Mouse (Mus musculus): ENCODE measurements around the gene Mmrn2. TPM values are rescaled to one million over a fixed set of nuclear protein-coding genes. Genes with fewer than 3 reads are reported as not detected.

Mmrn2 gene
- total and polyA plus RNA-seq, 3 experiments: 0.03 to 0.08 TPM; not detected in 1

GRCm38 (mm10) chr14:34393295-34393694 is 18.0 kb downstream of the Mmrn2 start:
- H3K79me2 ChIP-seq (ENCODE audit: control insufficient read depth, insufficient read depth, low read length, poor library complexity): no peaks in the 10 kb centered on the region
- no peaks in the 10 kb centered on the region for H3K9me3 ChIP-seq (replicated peaks; ENCODE audit: insufficient read depth, low read length)
- no peak for TF ChIP-seq POLR2AphosphoS2 (IDR thresholded peaks at IDR 0.05; ENCODE audit: low read length)
- no peak for TF ChIP-seq NELFE (IDR thresholded peaks at IDR 0.05; ENCODE audit: low read depth, low read length)
- no peak for TF ChIP-seq MAX (IDR thresholded peaks at IDR 0.05; ENCODE audit: low read length)
- no peak for TF ChIP-seq EP300 (IDR thresholded peaks at IDR 0.05; ENCODE audit: low read depth in 1 of 2, low read length in 2 of 2)
- no peak for TF ChIP-seq UBTF (IDR thresholded peaks at IDR 0.05; ENCODE audit: borderline replicate concordance, insufficient read depth, low read depth, low read length)
- no peak for TF ChIP-seq HCFC1 (IDR thresholded peaks at IDR 0.05; ENCODE audit: low read depth, low read length)
- TF ChIP-seq ZNF384 (IDR thresholded peaks at IDR 0.05; ENCODE audit: low read depth, low read length): no peak
- TF ChIP-seq KAT2A (conservative IDR thresholded peaks at IDR 0.05; ENCODE audit: low read depth, low read length): no peak
- no peak for TF ChIP-seq CHD1 (IDR thresholded peaks at IDR 0.05; ENCODE audit: low read depth, low read length)
- TF ChIP-seq MEF2A (IDR thresholded peaks at IDR 0.05; ENCODE audit: extremely low read depth, insufficient replicate concordance, low read depth, low read length, poor library complexity, severe bottlenecking): no peak
- no peak for TF ChIP-seq POLR2A (IDR thresholded peaks at IDR 0.05; ENCODE audit: control insufficient read depth in 1 of 2, insufficient read depth in 1 of 2, low read depth in 1 of 2, low read length in 2 of 2, poor library complexity in 1 of 2)
- no peak for TF ChIP-seq POLR2AphosphoS5 (IDR thresholded peaks at IDR 0.05; ENCODE audit: borderline replicate concordance, low read depth, low read length)
- no peak for TF ChIP-seq MXI1 (IDR thresholded peaks at IDR 0.05; ENCODE audit: low read depth, low read length)
- TF ChIP-seq NRF1 (IDR thresholded peaks at IDR 0.05; ENCODE audit: insufficient read depth, low read depth, low read length, poor library complexity, severe bottlenecking): no peak
- no peak for TF ChIP-seq E2F4 (IDR thresholded peaks at IDR 0.05; ENCODE audit: borderline replicate concordance, low read depth, low read length)
- no peak for TF ChIP-seq BHLHE40 (IDR thresholded peaks at IDR 0.05; ENCODE audit: borderline replicate concordance, low read depth, low read length)
- no peak for TF ChIP-seq SMC3 (IDR thresholded peaks at IDR 0.05; ENCODE audit: low read depth, low read length)
- no peak for TF ChIP-seq MAFK (IDR thresholded peaks at IDR 0.05; ENCODE audit: borderline replicate concordance, low read depth, low read length)
- no peak for TF ChIP-seq GABPA (IDR thresholded peaks at IDR 0.05; ENCODE audit: low read depth, low read length)
- TF ChIP-seq ELF1 (IDR thresholded peaks at IDR 0.05; ENCODE audit: low read depth, low read length): no peak
- no peaks in the 10 kb centered on the region for H3K4me1 ChIP-seq (ENCODE audit: control insufficient read depth in 1 of 2, insufficient read depth in 2 of 2, low read length in 2 of 2)
- H3K36me3 ChIP-seq (ENCODE audit: control insufficient read depth in 1 of 2, insufficient read depth in 2 of 2, low read length in 2 of 2): no peaks in the 10 kb centered on the region
- DNase-seq (ENCODE audit: low read depth, low spot score): no peak
- no peak overlapping the region for H3K9ac ChIP-seq (ENCODE audit: control insufficient read depth, low read depth, low read length, poor library complexity, severe bottlenecking)
- no peak overlapping the region for H3K27ac ChIP-seq (ENCODE audit: control insufficient read depth, low read depth, low read length)
- H3K4me3 ChIP-seq (ENCODE audit: control insufficient read depth in 1 of 2, insufficient read depth in 1 of 2, low read depth in 2 of 2, low read length in 2 of 2): no peak overlapping the region
- H3K27me3 ChIP-seq (ENCODE audit: control insufficient read depth in 1 of 2, insufficient read depth in 2 of 2, low read length in 2 of 2): no peaks in the 10 kb centered on the region

GRCm38 (mm10) chr14:34397871-34398270 is 22.6 kb downstream of the Mmrn2 start:
- no peak for DNase-seq (ENCODE audit: low read depth, low spot score)
- H3K4me1 ChIP-seq (ENCODE audit: control insufficient read depth in 1 of 2, insufficient read depth in 2 of 2, low read length in 2 of 2): no peaks in the 10 kb centered on the region
- no peaks in the 10 kb centered on the region for H3K36me3 ChIP-seq (ENCODE audit: control insufficient read depth in 1 of 2, insufficient read depth in 2 of 2, low read length in 2 of 2)
- no peak overlapping the region for H3K4me3 ChIP-seq (ENCODE audit: control insufficient read depth in 1 of 2, insufficient read depth in 1 of 2, low read depth in 2 of 2, low read length in 2 of 2)
- no peaks in the 10 kb centered on the region for H3K79me2 ChIP-seq (ENCODE audit: control insufficient read depth, insufficient read depth, low read length, poor library complexity)
- H3K27ac ChIP-seq (ENCODE audit: control insufficient read depth, low read depth, low read length): no peak overlapping the region
- TF ChIP-seq TAL1 (IDR thresholded peaks at IDR 0.05; ENCODE audit: low read length): no peak
- TF ChIP-seq POLR2A (IDR thresholded peaks at IDR 0.05; ENCODE audit: control insufficient read depth in 1 of 2, insufficient read depth in 1 of 2, low read depth in 1 of 2, low read length in 2 of 2, poor library complexity in 1 of 2): no peak
- TF ChIP-seq MXI1 (IDR thresholded peaks at IDR 0.05; ENCODE audit: low read depth, low read length): no peak
- TF ChIP-seq POLR2AphosphoS2 (IDR thresholded peaks at IDR 0.05; ENCODE audit: low read length): no peak
- TF ChIP-seq ELF1 (IDR thresholded peaks at IDR 0.05; ENCODE audit: low read depth, low read length): no peak
- no peak for TF ChIP-seq HCFC1 (IDR thresholded peaks at IDR 0.05; ENCODE audit: low read depth, low read length)
- no peak for TF ChIP-seq MAX (IDR thresholded peaks at IDR 0.05; ENCODE audit: low read length)
- no peak for TF ChIP-seq MYC (IDR thresholded peaks at IDR 0.05; ENCODE audit: low read depth, low read length)
- no peaks in the 10 kb centered on the region for H3K9me3 ChIP-seq (replicated peaks; ENCODE audit: insufficient read depth, low read length)
- no peaks in the 10 kb centered on the region for H3K27me3 ChIP-seq (ENCODE audit: control insufficient read depth in 1 of 2, insufficient read depth in 2 of 2, low read length in 2 of 2)
- H3K9ac ChIP-seq (ENCODE audit: control insufficient read depth, low read depth, low read length, poor library complexity, severe bottlenecking): no peak overlapping the region
